Mouse (Mus musculus): ENCODE measurements around the gene Tmem135. TPM values are rescaled to one million over a fixed set of nuclear protein-coding genes. Genes with fewer than 3 reads are reported as not detected.

Gene Tmem135
- polyA plus RNA-seq, 1 experiment from 2014 or later = 37.3 TPM

- H3K36me3 ChIP-seq = no peaks in the 10 kb centered on the region
- 0 out of 2 replicates have a peak overlapping the region, but pooled peaks have one; percentile 35 for H3K27ac ChIP-seq
- H3K9ac ChIP-seq = no peak overlapping the region
- H3K4me2 ChIP-seq = no peak overlapping the region
- no peaks in the 10 kb centered on the region for H3K27me3 ChIP-seq (replicated peaks)
- 42% methylated on average over 5 of the region's 5 CpGs for WGBS
- no peak overlapping the region for H3K4me3 ChIP-seq (replicated peaks)
- no peaks in the 10 kb centered on the region for H3K4me1 ChIP-seq
- no peak for ATAC-seq (ENCODE audit: insufficient read depth, low FRiP score, low read depth)
- no peaks in the 10 kb centered on the region for H3K9me3 ChIP-seq
These were observed 210.6 kb downstream of the Tmem135 start for GRCm38 (mm10) chr7:89193459-89193858.

DNA sequence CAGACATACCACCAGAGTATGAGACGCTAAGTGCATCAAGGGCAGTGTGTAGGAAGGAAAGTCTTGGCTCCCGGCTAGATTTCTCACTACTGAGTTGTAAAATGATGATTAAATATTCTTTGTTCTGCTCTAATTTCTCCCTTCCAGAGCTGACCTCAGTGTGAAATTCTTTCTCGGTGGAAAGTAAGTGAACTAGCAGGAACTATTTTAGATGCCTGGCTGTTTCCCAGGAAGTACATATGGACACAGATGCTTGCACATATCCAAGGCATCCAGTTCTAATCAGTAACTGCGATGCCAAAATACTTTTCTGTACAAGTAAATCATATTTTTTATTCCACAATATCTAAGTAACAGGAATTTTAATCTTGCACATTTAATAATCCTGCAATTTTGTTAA lies 220.1 kb downstream of the Tmem135 start:
- 43% methylated on average over 4 of the region's 4 CpGs for WGBS
- H3K27ac ChIP-seq = peak overlapping the region; percentile 88

GRCm38 (mm10) chr7:89182943-89183342 lies 221.1 kb downstream of the Tmem135 start:
- 36% methylated on average over 5 of the region's 5 CpGs for WGBS
- peak; percentile 72; the same call in 1 of the 2 replicates for ATAC-seq (ENCODE audit: insufficient read depth, low FRiP score, low read depth)
- Histone ChIP-seq H3K27ac (peak overlapping the region; percentile 88; the same call in 1 of the 2 replicates), H3K9ac (no peak overlapping the region), H3K4me2 (no peak overlapping the region), H3K36me3 (no peaks in the 10 kb centered on the region), H3K27me3 (replicated peaks) (no peaks in the 10 kb centered on the region), H3K4me1 (peaks cover 7% of the 10 kb centered on the region; the same call in 1 of the 2 replicates), H3K4me3 (replicated peaks) (no peak overlapping the region), H3K9me3 (no peaks in the 10 kb centered on the region)

More for the DNA sequence above, 220.1 kb downstream of the Tmem135 start:
- Histone ChIP-seq H3K36me3 (no peaks in the 10 kb centered on the region), H3K9me3 (no peaks in the 10 kb centered on the region), H3K9ac (no peak overlapping the region), H3K27me3 (replicated peaks) (no peaks in the 10 kb centered on the region), H3K4me2 (no peak overlapping the region), H3K4me3 (replicated peaks) (no peak overlapping the region), H3K4me1 (peaks cover 7% of the 10 kb centered on the region; the same call in 1 of the 2 replicates)
- no peak for ATAC-seq (ENCODE audit: insufficient read depth, low FRiP score, low read depth)

- Histone ChIP-seq H3K27me3 (replicated peaks) (no peaks in the 10 kb centered on the region), H3K4me2 (no peak overlapping the region), H3K36me3 (no peaks in the 10 kb centered on the region), H3K4me3 (replicated peaks) (no peak overlapping the region), H3K9ac (no peak overlapping the region), H3K4me1 (peaks cover 7% of the 10 kb centered on the region; the same call in 1 of the 2 replicates), H3K27ac (peak overlapping the region; percentile 27; the same call in 1 of the 2 replicates), H3K9me3 (no peaks in the 10 kb centered on the region)
- 41% methylated on average over 1 of the region's 1 CpGs for WGBS
- peak; percentile 51; the same call in 1 of the 2 replicates for ATAC-seq (ENCODE audit: insufficient read depth, low FRiP score, low read depth)
These were observed 222.7 kb downstream of the Tmem135 start for GRCm38 (mm10) chr7:89181285-89181684.

DNA sequence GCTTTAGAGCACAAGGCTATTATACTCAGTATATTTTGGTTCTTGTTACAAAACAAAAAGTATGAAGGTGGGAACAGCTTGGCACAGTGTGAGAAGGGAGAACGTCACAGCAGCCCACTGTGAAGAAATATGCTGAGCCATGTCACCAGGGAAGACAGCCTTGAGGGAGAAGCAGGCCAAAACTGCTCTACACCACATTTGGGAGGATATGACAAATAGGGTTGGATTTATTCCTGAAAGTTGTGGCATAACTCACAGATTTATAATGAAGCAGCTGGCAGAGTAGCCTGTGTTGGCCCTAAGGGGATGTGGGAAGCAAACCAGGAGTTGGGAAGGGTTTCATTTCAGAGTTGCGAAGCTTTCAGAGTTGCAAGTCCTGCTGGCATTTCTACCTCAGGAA lies 225.4 kb downstream of the Tmem135 start:
- no peaks in the 10 kb centered on the region for H3K9me3 ChIP-seq
- H3K4me2 ChIP-seq = no peak overlapping the region
- peaks cover 7% of the 10 kb centered on the region; the same call in 1 of the 2 replicates for H3K4me1 ChIP-seq
- H3K27me3 ChIP-seq (replicated peaks) = no peaks in the 10 kb centered on the region
- no peak for ATAC-seq (ENCODE audit: insufficient read depth, low FRiP score, low read depth)
- 52% methylated on average over 2 of the region's 2 CpGs for WGBS
- H3K27ac ChIP-seq = peak overlapping the region; percentile 3; the same call in 1 of the 2 replicates
- H3K9ac ChIP-seq = no peak overlapping the region
- no peak overlapping the region for H3K4me3 ChIP-seq (replicated peaks)
- no peaks in the 10 kb centered on the region for H3K36me3 ChIP-seq

- H3K27ac ChIP-seq = no peak overlapping the region
- no peaks in the 10 kb centered on the region for H3K9me3 ChIP-seq
- H3K4me3 ChIP-seq (replicated peaks) = no peak overlapping the region
- H3K4me2 ChIP-seq = no peak overlapping the region
- H3K4me1 ChIP-seq = peaks cover 7% of the 10 kb centered on the region; the same call in 1 of the 2 replicates
- H3K36me3 ChIP-seq = no peaks in the 10 kb centered on the region
- H3K9ac ChIP-seq = no peak overlapping the region
- H3K27me3 ChIP-seq (replicated peaks) = no peaks in the 10 kb centered on the region
- ATAC-seq (ENCODE audit: insufficient read depth, low FRiP score, low read depth) = no peak
These were observed 226.1 kb downstream of the Tmem135 start for GRCm38 (mm10) chr7:89177926-89178325.

DNA sequence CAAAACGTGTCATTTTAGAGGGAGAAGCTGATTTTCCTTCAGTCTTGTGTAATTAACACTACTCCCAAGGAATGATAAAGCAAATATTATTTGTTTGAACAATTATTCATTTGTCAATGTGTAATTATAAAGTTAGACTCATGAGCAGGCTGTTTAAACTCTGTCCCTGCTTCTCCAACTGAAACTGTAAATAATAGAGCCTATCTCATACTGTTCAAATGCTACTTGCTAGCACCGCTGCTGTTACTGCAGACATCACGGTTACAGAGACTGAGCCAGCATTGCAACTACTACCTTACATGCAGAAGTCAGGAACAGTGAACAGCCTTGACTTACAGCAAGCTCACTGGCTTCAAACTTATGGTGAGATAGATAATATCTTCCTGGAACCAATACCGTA lies 229.6 kb downstream of the Tmem135 start:
- Histone ChIP-seq H3K36me3 (no peaks in the 10 kb centered on the region), H3K27ac (no peak overlapping the region), H3K9me3 (no peaks in the 10 kb centered on the region), H3K4me2 (no peak overlapping the region), H3K9ac (no peak overlapping the region), H3K27me3 (replicated peaks) (no peaks in the 10 kb centered on the region), H3K4me1 (no peaks in the 10 kb centered on the region; the same call in 1 of the 2 replicates), H3K4me3 (replicated peaks) (no peak overlapping the region)
- ATAC-seq (ENCODE audit: insufficient read depth, low FRiP score, low read depth) = peak; percentile 68; the same call in 1 of the 2 replicates
- 60% methylated on average over 4 of the region's 4 CpGs for WGBS

- no peak overlapping the region for H3K4me3 ChIP-seq (replicated peaks)
- 80% methylated on average over 1 of the region's 1 CpGs for WGBS
These were observed 231.0 kb downstream of the Tmem135 start for GRCm38 (mm10) chr7:89173018-89173417.

GRCm38 (mm10) chr7:89171790-89172467 lies 232.1 kb downstream of the Tmem135 start:
- Histone ChIP-seq H3K4me2 (no peak overlapping the region), H3K27ac (no peak overlapping the region), H3K9ac (no peak overlapping the region), H3K9me3 (no peaks in the 10 kb centered on the region), H3K4me1 (no peaks in the 10 kb centered on the region; the same call in 1 of the 2 replicates), H3K4me3 (replicated peaks) (no peak overlapping the region), H3K36me3 (no peaks in the 10 kb centered on the region), H3K27me3 (replicated peaks) (no peaks in the 10 kb centered on the region)
- no peak for ATAC-seq (ENCODE audit: insufficient read depth, low FRiP score, low read depth)
- WGBS = 75% methylated on average over 4 of the region's 4 CpGs

More at GRCm38 (mm10) chr7:89173018-89173417, 231.0 kb downstream of the Tmem135 start:
- H3K4me1 ChIP-seq = no peaks in the 10 kb centered on the region; the same call in 1 of the 2 replicates
- no peak for ATAC-seq (ENCODE audit: insufficient read depth, low FRiP score, low read depth)
- no peak overlapping the region for H3K4me2 ChIP-seq
- no peak overlapping the region for H3K9ac ChIP-seq
- H3K27me3 ChIP-seq (replicated peaks) = no peaks in the 10 kb centered on the region
- H3K36me3 ChIP-seq = no peaks in the 10 kb centered on the region
- H3K27ac ChIP-seq = peak overlapping the region; percentile 16; the same call in 1 of the 2 replicates
- H3K9me3 ChIP-seq = no peaks in the 10 kb centered on the region

GRCm38 (mm10) chr7:89168606-89169005 lies 235.4 kb downstream of the Tmem135 start:
- 17% methylated on average over 2 of the region's 2 CpGs for WGBS
- no peaks in the 10 kb centered on the region for H3K9me3 ChIP-seq
- no peaks in the 10 kb centered on the region; the same call in 1 of the 2 replicates for H3K4me1 ChIP-seq
- H3K27ac ChIP-seq = no peak overlapping the region
- no peaks in the 10 kb centered on the region for H3K36me3 ChIP-seq
- no peak overlapping the region for H3K9ac ChIP-seq
- no peak for ATAC-seq (ENCODE audit: insufficient read depth, low FRiP score, low read depth)
- H3K4me2 ChIP-seq = no peak overlapping the region
- no peak overlapping the region for H3K4me3 ChIP-seq (replicated peaks)
- no peaks in the 10 kb centered on the region for H3K27me3 ChIP-seq (replicated peaks)

- H3K9ac ChIP-seq = no peak overlapping the region
- no peak overlapping the region for H3K4me3 ChIP-seq (replicated peaks)
- H3K4me1 ChIP-seq = no peaks in the 10 kb centered on the region
- no peaks in the 10 kb centered on the region for H3K36me3 ChIP-seq
- H3K27me3 ChIP-seq (replicated peaks) = no peaks in the 10 kb centered on the region
- H3K4me2 ChIP-seq = no peak overlapping the region
- H3K27ac ChIP-seq = no peak overlapping the region
- no peak for ATAC-seq (ENCODE audit: insufficient read depth, low FRiP score, low read depth)
- 77% methylated on average over 4 of the region's 4 CpGs for WGBS
- no peaks in the 10 kb centered on the region for H3K9me3 ChIP-seq
These were observed 238.5 kb downstream of the Tmem135 start for GRCm38 (mm10) chr7:89165528-89165927.

- no peak for ATAC-seq (ENCODE audit: insufficient read depth, low FRiP score, low read depth)
- Histone ChIP-seq H3K4me2 (no peak overlapping the region), H3K4me1 (no peaks in the 10 kb centered on the region), H3K9ac (no peak overlapping the region), H3K36me3 (no peaks in the 10 kb centered on the region), H3K4me3 (replicated peaks) (no peak overlapping the region), H3K9me3 (no peaks in the 10 kb centered on the region), H3K27ac (no peak overlapping the region), H3K27me3 (replicated peaks) (no peaks in the 10 kb centered on the region)
- 70% methylated on average over 6 of the region's 6 CpGs for WGBS
These were observed 242.2 kb downstream of the Tmem135 start for GRCm38 (mm10) chr7:89161610-89162378.

All from stomach, embryonic 15.5 days (tissue).